ENCODE assay signal across 22 mouse cellular contexts in genomic region chr1:63201672-63202071, GRCm38 (mm10). TPM values are rescaled to one million over a fixed set of nuclear protein-coding genes. Genes with fewer than 3 reads are reported as not detected.
"Had no signal": no experiment of that assay in that cellular context is flagged by ENCODE, and none has a peak within 500 bp of the region (broad histone marks: within the 10 kb centered on the region; RNA-seq: fewer than 3 reads in every experiment).

No protein-coding gene starts in this region.

- H3K4me3 ChIP-seq: megakaryocyte, embryonic 14.5 days; midbrain, embryonic 13.5 days; midbrain, embryonic 15.5 days; neural tube, embryonic 13.5 days; neural tube, embryonic 15.5 days had no signal

- H3K27ac ChIP-seq: macrophage; midbrain, embryonic 13.5 days; midbrain, embryonic 15.5 days; neural tube, embryonic 13.5 days; neural tube, embryonic 15.5 days had no signal

- H3K9me3 ChIP-seq: neural tube, embryonic 15.5 days had no signal

- ATAC-seq: midbrain, embryonic 13.5 days; midbrain, embryonic 15.5 days had no signal

- H3K9ac ChIP-seq: lung, embryonic 14.5 days; midbrain, embryonic 13.5 days; midbrain, embryonic 15.5 days; neural tube, embryonic 13.5 days; neural tube, embryonic 15.5 days had no signal

- DNase-seq: lung, adult 18-20 months; lung, embryonic 14.5 days; lung, postnatal 10 days; retina, postnatal 1 day; right cerebral cortex, adult 18-20 months; right cerebral cortex, postnatal 25 days; right cerebral cortex, postnatal 4 days; spleen, adult 18-20 months; thymus, adult 2 months; thymus, postnatal 25 days; thymus, postnatal 4 days had no signal

- H3K36me3 ChIP-seq: midbrain, embryonic 15.5 days; neural tube, embryonic 13.5 days; neural tube, embryonic 15.5 days had no signal

- H3K27me3 ChIP-seq: midbrain, embryonic 13.5 days; midbrain, embryonic 15.5 days; neural tube, embryonic 13.5 days; neural tube, embryonic 15.5 days had no signal

- H3K4me2 ChIP-seq: lung, embryonic 14.5 days; midbrain, embryonic 11.5 days; midbrain, embryonic 13.5 days; midbrain, embryonic 15.5 days; neural tube, embryonic 13.5 days; neural tube, embryonic 15.5 days had no signal

RNA-seq across cellular contexts. Expression of gene Gpr1, which starts 12.7 kb away (rescaled TPM):
- total RNA-seq: megakaryocyte progenitor cell, adult 5-6 weeks; monocyte, adult 5-6 weeks had no signal
- polyA plus RNA-seq: lung, embryonic 14.5 days; lung, embryonic 16.5 days; macrophage; small intestine, adult 2 months had no signal
